Mouse (Mus musculus): ENCODE results near the gene Ccdc110.

- TF ChIP-seq POLR2A (IDR thresholded peaks at IDR 0.05; ENCODE audit: low read depth, low read length) = no peak
- peak; percentile 100 for TF ChIP-seq CTCF (IDR thresholded peaks at IDR 0.05; ENCODE audit: extremely low read depth, insufficient read length, insufficient replicate concordance, low read depth, low read length)
Measured at GRCm38 (mm10) chr8:45934582-45935014, at the start of gene Ccdc110.

All from small intestine, adult 2 months (tissue).